Mouse (Mus musculus) small intestine, adult 2 months (tissue): ENCODE data around the gene Spag17.

Source experiments
- CTCF ChIP-seq: fragments of 200-500 bp; IDR thresholded peaks from 2 replicates; pipeline ENCODE4 v1.5.1; 2012; ENCODE audit warnings: low read depth, mild to moderate bottlenecking, control low read depth, inconsistent platforms, low read length, moderate library complexity, mixed read lengths; ENCODE audit not compliant: insufficient replicate concordance, insufficient read length; ENCODE audit errors: extremely low read depth
- POLR2A ChIP-seq: fragments of 200-500 bp; IDR thresholded peaks from 2 replicates; pipeline ENCODE4 v1.6.1; 2012; ENCODE audit warnings: low read depth, mild to moderate bottlenecking, control low read depth, inconsistent platforms, low read length, moderate library complexity

GRCm38 (mm10) chr3:99842808-99843207, 42.4 kb upstream of the Spag17 start:
- TF ChIP-seq CTCF (no peak), POLR2A (no peak)
